Mouse (Mus musculus) heart, adult 10 weeks (tissue): ENCODE results near the gene Olfr1259. TPM values are rescaled to one million over a fixed set of nuclear protein-coding genes. Genes with fewer than 3 reads are reported as not detected.

Source experiments
- polyA plus RNA-seq: library from polyadenylated mRNA; stranded (reverse); fragments of 350-450 nt; fragmentation: Illumina TruSeq; extraction: RNeasy Lipid Tissue Mini Kit (QIAGEN cat#74804); gene quantifications from one replicate; pipeline ENCODE4 v1.2.3, GENCODE M21; 2014; ENCODE audit warnings: low read depth, low replicate concordance

Gene Olfr1259
- not detected for polyA plus RNA-seq

DNA sequence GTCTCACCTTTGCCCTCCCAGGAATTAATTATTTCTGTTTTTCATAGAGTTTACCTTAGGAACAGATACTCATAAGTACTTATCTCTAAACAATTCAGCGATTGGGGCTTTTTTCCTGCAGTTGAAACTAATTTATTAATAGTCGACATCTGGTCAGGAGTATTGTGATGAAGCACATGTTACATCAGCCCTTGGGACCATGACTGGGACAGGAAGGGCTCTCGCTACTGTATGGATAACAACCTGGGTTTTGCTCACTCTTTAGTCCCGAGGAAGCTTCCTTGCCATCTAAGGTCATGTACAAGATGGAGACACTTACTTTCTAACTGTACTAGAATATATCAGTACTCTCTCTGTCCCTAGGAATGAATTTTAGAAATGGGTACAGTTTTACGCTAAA, at the start of gene Olfr1259:
Gene Olfr1259, minus strand, starts transcription at position 101 of the 400 bp plus-strand sequence.

GRCm38 (mm10) chr2:89990921-89991320, 42.5 kb upstream of the Olfr1259 start, which contains the start of gene Olfr1261:
Gene Olfr1261, plus strand, starts transcription at chr2:89991221.

DNA sequence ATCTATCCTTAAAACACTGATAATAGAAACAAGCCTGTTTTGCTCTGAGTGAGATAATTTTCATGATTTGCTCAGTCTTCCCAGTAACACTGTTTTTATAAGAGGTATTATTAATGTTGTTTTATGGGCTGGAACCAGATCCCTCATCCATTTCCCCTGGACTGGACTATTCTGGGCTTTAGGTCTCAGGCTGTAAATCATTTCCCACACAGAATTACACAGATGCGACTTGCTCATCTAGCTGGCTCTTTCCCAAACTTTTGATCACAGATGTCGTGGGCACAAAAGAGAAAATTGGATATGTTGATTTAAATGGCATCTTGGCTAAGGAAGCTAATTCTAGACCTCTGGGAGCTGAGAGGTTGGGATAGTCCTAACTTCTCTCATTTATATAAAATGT, 25.7 kb upstream of the Olfr1259 start, which contains the start of gene Olfr1260:
Gene Olfr1260, plus strand, starts transcription at position 157 of the 400 bp plus-strand sequence.

DNA sequence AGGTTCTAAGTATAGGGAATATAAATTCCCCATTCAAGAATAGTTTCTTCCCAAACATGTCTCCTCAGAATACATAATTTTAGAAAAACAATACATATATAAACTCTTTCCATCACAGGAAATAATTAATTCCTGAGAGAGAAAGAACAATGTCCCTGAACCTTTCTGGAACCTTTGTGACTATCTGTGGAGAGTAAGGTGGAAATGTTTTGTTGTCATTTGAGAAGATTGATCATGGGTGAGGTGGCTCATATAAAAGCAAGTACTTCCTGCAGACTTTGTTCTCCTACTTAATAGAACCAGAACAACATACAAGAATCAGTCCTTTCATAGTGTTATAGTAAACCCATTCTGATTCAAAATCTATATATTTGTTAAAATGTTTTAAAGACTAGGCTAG, 21.5 kb downstream of the Olfr1259 start, which contains the start of gene Olfr1258:
Gene Olfr1258, plus strand, starts transcription at position 301 of the 400 bp plus-strand sequence.

Other genes with a start within 250 kb of the Olfr1259 start
- gene Olfr1252, start 223.7 kb downstream of the Olfr1259 start, polyA plus RNA-seq = not detected
- gene Olfr1253, start 191.6 kb downstream of the Olfr1259 start, polyA plus RNA-seq = not detected
- gene Olfr1254, start 155.0 kb downstream of the Olfr1259 start, polyA plus RNA-seq = not detected
- gene Olfr1255, start 136.6 kb downstream of the Olfr1259 start, polyA plus RNA-seq = not detected
- gene Olfr1256, start 107.1 kb downstream of the Olfr1259 start, polyA plus RNA-seq = not detected
- gene Olfr48, start 100.5 kb downstream of the Olfr1259 start, polyA plus RNA-seq = not detected
- gene Olfr1257, start 70.2 kb downstream of the Olfr1259 start, polyA plus RNA-seq = not detected
- not detected for gene Olfr1258, start 21.4 kb downstream of the Olfr1259 start, polyA plus RNA-seq
- not detected for gene Olfr1260, start 25.7 kb upstream of the Olfr1259 start, polyA plus RNA-seq
- not detected for gene Olfr1261, start 42.6 kb upstream of the Olfr1259 start, polyA plus RNA-seq
- gene Olfr1262, start 51.5 kb upstream of the Olfr1259 start, polyA plus RNA-seq = not detected
- gene Olfr1263, start 63.5 kb upstream of the Olfr1259 start, polyA plus RNA-seq = not detected
- not detected for gene Olfr1264, start 76.9 kb upstream of the Olfr1259 start, polyA plus RNA-seq
- not detected for gene Olfr1265, start 86.7 kb upstream of the Olfr1259 start, polyA plus RNA-seq
- not detected for gene Olfr140, start 114.9 kb upstream of the Olfr1259 start, polyA plus RNA-seq
- gene Olfr1269, start 172.7 kb upstream of the Olfr1259 start, polyA plus RNA-seq = not detected
- not detected for gene Olfr32, start 193.6 kb upstream of the Olfr1259 start, polyA plus RNA-seq
- gene Olfr1270, start 204.4 kb upstream of the Olfr1259 start, polyA plus RNA-seq = not detected